Mouse (Mus musculus): ENCODE measurements around the gene Ttk.

The Ttk gene

DNA sequence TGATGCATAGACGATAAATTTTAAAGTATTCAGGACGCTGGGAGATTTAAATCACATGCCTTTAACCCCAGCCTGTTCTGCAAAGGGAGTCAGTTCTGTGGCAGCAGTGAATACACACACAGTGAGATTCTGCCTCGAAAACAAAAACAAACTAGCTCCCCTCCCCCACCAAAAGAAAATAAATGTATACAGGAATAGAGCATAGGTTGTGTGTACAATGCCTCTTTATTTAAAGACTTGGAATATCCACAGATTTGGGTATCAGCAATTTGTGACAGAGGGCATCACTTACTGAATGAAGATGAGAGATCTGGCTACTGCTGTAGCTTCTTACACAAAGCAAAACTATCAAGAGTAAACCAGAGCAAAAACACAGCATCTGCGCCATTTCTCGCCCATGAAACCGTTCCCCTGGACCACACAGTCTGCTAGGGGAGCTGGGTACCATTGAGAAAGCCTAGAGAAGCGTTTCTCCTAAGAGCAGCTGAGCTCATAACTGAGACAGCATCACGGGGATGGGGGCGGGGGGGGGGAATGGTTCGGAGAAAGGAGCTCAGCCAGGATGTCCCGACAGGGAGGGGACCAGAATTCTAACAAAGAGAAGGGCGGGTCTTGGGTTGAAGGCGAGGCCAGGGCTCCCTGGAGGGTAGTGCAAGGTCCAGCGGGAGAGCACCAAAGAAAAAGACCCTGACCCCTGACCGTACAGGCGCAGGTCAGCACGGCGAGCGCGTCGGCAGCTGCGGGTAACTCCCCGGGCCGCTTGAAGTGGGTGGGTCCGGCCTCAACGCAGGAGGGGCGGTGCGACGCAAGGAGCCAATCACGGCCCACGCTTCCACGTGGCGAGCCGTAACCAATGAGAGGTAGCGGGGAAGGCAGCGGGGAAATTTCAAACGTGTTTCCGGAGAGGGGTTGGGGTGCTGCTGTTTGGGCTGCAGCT, at the start of gene Ttk:
Ttk (plus strand) TSS at position 879 of the 937 bp plus-strand sequence.
- in situ Hi-C loops (cut with MboI, MseI) = loop anchor here (10.0 kb wide), 1 partner anchor 1911 kb away; the partner anchor contains the start of gene Ibtk

DNA sequence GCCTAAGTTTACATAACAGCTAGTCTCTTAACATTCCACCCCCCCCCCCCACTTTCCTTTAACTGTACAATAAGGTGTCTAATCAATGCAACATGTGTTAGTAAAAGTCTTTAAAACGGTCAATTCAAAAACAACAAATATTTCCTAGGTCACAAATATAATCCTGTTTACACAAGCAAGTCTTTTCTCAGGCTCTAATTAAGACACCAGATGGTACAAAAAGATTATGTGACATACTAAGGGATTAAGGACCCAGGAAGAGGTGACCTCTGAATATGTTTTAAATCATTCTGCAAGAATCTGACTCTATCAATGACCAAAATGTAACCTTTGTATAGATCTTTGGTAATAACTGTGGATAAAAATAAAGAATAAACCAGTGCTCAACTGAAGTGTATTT, 49.0 kb upstream of the Ttk start:
- in situ Hi-C loops (cut with MboI, MseI) = no loop called here

- in situ Hi-C loops (cut with MboI, MseI) = no loop called here
These were observed 45.2 kb upstream of the Ttk start for GRCm38 (mm10) chr9:83789326-83789725.

DNA sequence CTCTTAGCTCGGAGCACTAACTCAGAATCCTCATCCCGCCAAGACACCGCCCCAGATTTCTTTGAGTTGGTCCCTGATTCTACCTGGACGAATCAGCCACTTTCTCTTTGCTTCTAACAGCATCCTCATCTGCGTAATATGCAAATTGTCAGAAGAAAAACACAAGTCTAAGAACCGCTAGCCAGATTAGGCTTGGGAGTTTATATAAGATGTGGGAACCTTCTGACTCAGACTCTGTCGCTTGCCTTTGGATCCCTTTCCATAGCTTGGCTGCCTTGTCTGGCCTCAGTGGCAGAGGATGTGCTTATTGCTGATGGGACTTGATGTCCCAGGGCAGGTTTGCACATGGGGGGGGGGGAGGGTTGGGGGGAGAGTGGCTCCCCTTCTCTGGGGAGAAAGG, 37.6 kb upstream of the Ttk start:
- in situ Hi-C loops (cut with MboI, MseI) = no loop called here

DNA sequence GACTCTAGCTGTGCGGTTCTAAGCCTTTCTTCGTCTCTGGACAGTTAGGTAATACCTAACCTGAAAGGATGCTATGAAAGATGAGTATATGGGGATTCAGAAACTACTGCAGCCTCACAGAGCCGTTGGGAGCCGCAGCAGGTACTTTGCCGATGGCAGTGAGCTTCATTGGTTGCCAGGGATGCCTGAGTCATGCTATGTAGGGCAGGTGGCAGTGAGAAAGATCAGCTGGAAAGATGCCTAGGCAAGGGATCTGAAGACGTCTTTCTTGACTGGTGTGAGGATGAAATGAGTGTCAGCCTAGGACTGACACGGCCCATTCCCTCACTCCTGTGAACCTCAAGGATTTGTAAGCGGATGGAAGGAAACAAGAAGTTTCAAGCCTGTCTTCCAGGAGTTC, 36.6 kb upstream of the Ttk start:
- in situ Hi-C loops (cut with MboI, MseI) = no loop called here

DNA sequence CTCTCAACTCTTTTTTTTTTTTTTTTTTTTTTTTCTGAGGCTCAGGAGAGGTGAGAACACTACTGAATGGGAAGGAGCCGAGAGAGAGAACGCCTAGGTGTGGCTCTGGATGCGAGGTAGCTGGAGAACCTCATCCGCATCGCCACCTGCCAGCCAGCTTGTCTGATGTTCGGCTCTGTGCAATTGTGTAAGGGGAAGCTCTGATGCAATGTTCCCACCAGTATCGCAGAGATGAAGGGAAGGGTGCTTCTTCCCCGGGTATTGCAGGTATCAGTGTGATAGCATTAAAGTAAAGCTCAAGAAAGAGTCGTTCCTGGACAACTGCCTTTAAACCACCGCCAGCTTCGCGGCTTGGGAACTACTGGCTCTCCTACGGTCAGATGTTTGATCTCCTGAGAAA, 30.1 kb upstream of the Ttk start:
- in situ Hi-C loops (cut with MboI, MseI) = no loop called here

DNA sequence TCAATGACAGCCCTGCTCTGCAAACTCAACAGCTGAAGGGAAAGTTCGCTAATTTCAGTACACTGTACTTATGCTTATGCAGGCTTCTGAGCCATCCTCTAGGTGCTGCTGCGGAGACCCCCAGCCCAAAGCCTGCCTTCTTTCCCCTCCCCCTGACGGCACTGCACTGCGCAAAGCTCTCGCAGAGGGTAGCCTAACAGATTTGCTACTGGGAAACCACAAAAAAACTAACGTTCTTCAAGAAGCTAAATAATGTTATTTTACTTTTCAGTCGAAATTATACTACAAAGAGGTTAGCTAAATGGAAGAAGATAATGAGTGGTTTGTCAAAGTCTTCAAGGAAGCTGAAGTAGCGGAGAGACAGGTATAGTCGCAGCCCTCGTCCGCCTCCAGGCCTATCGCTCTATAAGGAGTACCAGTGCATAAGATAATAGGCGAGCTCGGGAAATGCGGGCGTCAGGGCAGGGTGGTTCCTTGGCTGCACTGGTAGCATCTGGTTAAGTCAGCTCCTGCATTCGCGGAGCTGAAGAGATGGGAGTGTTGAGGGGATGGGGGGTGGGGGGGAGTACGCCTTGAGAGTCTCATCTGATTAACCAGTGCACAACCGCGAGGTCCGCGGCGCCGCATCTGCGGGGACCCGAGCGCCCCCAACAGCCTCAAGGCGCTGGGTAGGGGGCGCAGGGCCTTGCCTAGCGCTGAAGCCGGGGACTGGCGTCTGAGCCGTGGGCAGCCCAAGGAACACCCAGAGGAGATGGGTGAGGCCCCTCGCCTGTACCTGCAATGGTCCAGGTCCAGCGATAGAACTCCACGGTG, 29.1 kb upstream of the Ttk start:
- in situ Hi-C loops (cut with MboI, MseI) = no loop called here

DNA sequence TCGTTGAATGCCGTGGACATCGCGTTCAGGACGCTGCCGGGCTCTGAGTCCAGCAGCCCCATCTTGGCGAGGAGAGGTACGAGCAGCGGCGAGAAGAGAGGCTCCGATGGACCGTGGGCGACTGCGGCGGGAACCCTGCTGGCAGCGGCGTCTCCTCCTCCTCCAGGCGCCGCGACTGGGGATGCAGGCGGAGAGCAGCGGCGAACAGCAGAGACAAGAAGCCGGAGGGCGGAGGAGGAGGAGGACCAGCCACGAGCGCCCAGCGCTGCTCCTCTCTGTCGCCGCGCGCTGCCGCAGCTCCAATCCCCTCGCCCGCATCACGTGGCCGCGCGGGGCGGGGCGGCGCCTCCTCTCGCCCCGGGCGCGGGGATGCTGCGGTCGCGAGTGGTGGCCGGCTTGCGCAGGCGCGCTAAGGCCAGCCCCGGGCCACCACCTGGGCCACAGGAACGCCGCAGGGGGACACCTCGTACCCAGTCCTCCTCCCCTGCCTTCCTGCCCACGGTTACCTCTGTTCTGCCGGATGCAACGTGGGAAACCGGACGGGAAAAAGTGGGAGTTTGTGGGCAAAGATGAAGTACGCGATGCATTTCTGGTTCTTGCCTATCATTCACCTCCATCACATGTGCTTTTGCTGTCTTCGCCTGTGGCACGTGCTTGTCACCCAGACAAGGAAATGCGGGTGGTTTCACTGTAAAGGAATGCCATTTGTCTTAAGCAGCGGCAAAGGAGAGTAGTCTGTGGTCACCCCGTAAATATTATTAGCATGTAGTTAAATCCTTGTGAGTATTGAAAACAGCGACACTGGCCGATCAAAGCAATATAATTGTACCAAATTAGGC, 28.3 kb upstream of the Ttk start, which contains the start of gene Elovl4:
Elovl4 (minus strand) TSS at position 301 of the 839 bp plus-strand sequence.
- in situ Hi-C loops (cut with MboI, MseI) = no loop called here

GRCm38 (mm10) chr9:83807562-83807961, 26.9 kb upstream of the Ttk start:
- in situ Hi-C loops (cut with MboI, MseI) = no loop called here

DNA sequence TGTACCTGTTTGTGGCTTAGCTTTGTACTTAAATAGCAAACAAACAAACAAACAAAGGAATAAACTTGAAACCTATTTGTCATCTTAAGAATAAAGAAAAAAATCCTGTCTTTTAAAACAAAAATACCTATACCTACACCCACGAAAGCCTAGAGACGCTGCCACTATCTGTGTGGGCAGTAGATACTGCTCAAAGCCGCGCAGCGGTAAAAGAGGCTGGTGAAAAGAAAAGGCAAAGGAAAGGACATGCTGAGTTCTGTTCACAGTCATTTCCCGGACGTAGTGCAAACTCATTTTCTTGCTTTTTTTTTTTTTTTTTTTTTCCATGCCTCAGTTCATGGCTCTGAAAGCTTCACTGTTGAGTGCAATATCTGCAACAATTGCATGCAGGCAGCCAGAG, 15.3 kb upstream of the Ttk start:
- in situ Hi-C loops (cut with MboI, MseI) = no loop called here

DNA sequence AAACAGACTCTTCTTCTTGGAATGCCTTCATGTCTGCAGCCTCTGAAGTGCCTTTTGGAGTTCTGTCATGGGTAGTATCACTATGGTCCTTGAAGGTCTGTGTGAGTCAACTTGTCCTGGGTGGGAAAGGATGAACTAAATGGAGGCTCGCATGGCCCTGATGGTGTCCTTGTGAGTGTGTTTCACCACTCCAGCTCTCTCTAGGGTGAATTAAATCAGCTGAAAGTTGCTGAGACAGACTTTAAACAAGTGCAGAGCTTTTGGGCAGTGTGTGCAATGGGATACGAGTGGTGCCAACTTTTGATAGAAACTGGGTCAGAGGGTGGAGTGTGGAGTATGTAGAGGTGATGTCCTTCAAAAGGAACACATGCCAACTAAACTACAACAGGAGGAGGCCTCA, 13.5 kb upstream of the Ttk start:
- in situ Hi-C loops (cut with MboI, MseI) = no loop called here

- in situ Hi-C loops (cut with MboI, MseI) = no loop called here
These were observed 11.6 kb upstream of the Ttk start for GRCm38 (mm10) chr9:83822925-83823324.

DNA sequence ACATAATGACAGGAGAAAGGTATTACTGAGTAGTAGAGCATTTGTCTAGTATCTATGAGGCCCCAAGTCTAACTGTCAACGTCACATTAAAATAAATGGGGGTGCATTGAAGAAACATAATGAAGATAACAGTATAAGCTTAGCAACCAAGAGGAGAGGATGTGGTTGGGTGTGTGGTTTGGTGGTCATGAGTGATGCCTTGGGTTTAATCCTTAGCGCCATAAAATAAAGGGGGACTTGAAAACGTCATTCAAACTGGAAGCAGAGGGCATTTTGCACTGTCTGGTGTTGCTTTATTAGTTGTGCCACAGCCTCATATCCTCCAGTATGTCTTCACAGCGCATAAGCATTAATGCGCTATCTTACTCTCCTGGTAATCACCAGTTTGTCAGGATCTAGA, 4.6 kb upstream of the Ttk start:
- in situ Hi-C loops (cut with MboI, MseI) = loop anchor here (10.0 kb wide), 1 partner anchor 1915 kb away; the partner anchor contains the start of gene Ibtk

DNA sequence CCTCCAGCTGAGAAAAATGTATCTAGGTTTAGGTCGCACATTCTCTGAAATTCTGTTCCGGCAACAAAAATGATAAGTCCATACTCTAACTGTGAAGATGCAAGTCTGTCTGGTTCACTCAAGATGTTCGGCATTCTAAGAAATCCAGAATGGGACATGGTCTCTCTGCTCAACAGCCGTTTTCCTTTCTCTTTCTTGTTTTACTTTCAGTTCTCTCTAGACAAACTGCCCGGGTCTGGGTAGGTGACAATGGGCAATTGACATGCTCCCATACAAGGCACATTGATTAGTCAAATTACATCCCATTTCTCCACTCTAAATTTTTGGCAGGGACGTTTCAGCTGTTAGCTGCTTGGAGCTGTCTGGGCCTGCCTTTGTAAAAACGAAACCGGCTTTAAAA, 3.3 kb upstream of the Ttk start:
- in situ Hi-C loops (cut with MboI, MseI) = loop anchor here (10.0 kb wide), 1 partner anchor 1914 kb away; the partner anchor contains the start of gene Ibtk

GRCm38 (mm10) chr9:83834748-83835313, 342 bp downstream of the Ttk start:
- in situ Hi-C loops (cut with MboI, MseI) = loop anchor here (10.0 kb wide), 1 partner anchor 1910 kb away; the partner anchor contains the start of gene Ibtk

- in situ Hi-C loops (cut with MboI, MseI) = loop anchor here (10.0 kb wide), 1 partner anchor 1882 kb away; no protein-coding TSS in a partner anchor
These were observed 18.0 kb downstream of the Ttk start for GRCm38 (mm10) chr9:83852464-83852863.

GRCm38 (mm10) chr9:83865165-83865564, 30.7 kb downstream of the Ttk start:
- in situ Hi-C loops (cut with MboI, MseI) = no loop called here

- in situ Hi-C loops (cut with MboI, MseI) = no loop called here
These were observed 47.7 kb downstream of the Ttk start for GRCm38 (mm10) chr9:83882191-83882590.

DNA sequence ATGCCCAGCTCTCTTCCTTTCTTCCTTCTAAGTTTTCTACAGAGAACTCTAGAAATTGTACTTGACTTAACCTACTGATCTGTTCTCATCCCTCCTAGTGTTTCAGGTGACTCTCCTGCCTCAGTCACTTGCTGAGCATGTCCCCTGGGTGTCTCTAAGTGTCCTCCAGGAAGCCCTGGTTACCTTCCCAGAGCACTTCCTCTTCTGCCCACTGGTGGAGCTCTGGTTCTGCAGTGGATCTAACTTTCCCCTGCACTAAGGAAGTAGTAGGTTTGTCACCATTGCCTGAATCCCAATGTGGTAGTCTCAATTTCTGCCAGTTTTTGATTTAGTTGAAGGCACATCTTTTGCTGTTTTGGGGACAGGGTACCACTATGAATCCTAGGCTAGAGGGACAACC, 51.7 kb downstream of the Ttk start:
- in situ Hi-C loops (cut with MboI, MseI) = no loop called here

DNA sequence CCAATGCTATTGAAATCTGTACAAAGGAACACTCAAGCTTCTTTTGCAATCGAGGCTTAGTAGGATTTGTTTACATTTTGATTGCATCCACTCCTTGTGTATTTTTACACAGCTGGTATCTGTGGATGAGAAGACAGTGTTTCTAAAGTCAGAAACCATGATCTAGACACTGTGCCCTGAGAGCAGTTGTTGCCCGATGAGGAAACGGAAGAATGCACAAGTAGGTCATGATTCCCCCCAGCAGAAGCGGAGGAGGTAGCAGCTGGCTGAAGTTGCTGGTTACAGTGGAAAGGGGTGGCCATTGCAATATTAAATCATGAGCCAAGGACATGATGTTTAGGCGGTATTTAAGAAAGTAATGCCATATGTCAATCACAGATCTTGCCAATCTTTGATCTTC, 53.7 kb downstream of the Ttk start:
- in situ Hi-C loops (cut with MboI, MseI) = no loop called here

- in situ Hi-C loops (cut with MboI, MseI) = loop anchor here (5.0 kb wide), 1 partner anchor 81 kb away; no protein-coding TSS in a partner anchor
These were observed 58.6 kb downstream of the Ttk start for GRCm38 (mm10) chr9:83893073-83893472.

Measured in T-helper 1 cell (primary cell).